22 mouse cellular contexts compared by ENCODE assay signal in genomic region chr3:36530781-36531180, GRCm38 (mm10). TPM values are rescaled to one million over a fixed set of nuclear protein-coding genes. Genes with fewer than 3 reads are reported as not detected.
DNase-seq lines count a peak whose midpoint lies in the region; ATAC-seq and TF ChIP-seq lines count a peak whose summit lies in the region.
"Had no signal": no experiment of that assay in that cellular context is flagged by ENCODE, and none has a peak within 500 bp of the region (broad histone marks: within the 10 kb centered on the region; RNA-seq: fewer than 3 reads in every experiment).

No protein-coding gene starts in this region.

- H3K27me3 ChIP-seq in forebrain, embryonic 16.5 days (replicated peaks; ENCODE audit: control insufficient read depth, insufficient read depth, low read length) = peaks cover 4% of the 10 kb centered on the region; the same call in 1 of the 2 replicates
- H3K27me3 ChIP-seq in forebrain, embryonic 12.5 days = peaks cover 25% of the 10 kb centered on the region; the same call in 1 of the 2 replicates
- no peaks in the 10 kb centered on the region for H3K27me3 ChIP-seq in heart, embryonic 14.5 days (ENCODE audit: control insufficient read depth, insufficient read depth, low read length)
- 0 out of 2 replicates have a peak, but pooled peaks cover 4% of the 10 kb centered on the region for H3K27me3 ChIP-seq in heart, embryonic 11.5 days (ENCODE audit: control insufficient read depth, insufficient read depth, low read length)
- no peaks in the 10 kb centered on the region for H3K27me3 ChIP-seq in lung, embryonic 15.5 days
- H3K27me3 ChIP-seq in lung, postnatal 0 days (replicated peaks; ENCODE audit: insufficient read depth, low read length) = no peaks in the 10 kb centered on the region
- peaks cover 8% of the 10 kb centered on the region; the same call in 1 of the 2 replicates for H3K27me3 ChIP-seq in kidney, embryonic 15.5 days

- H3K9ac ChIP-seq in forebrain, embryonic 16.5 days (replicated peaks; ENCODE audit: low read depth, low read length) = no peak overlapping the region
- no peak overlapping the region for H3K9ac ChIP-seq in forebrain, embryonic 12.5 days
- H3K9ac ChIP-seq in heart, embryonic 14.5 days (ENCODE audit: low read length) = no peak overlapping the region
- H3K9ac ChIP-seq in heart, embryonic 11.5 days (ENCODE audit: low read depth, low read length) = no peak overlapping the region
- no peak overlapping the region for H3K9ac ChIP-seq in lung, embryonic 15.5 days
- no peak overlapping the region for H3K9ac ChIP-seq in lung, postnatal 0 days (replicated peaks; ENCODE audit: low read depth)
- H3K9ac ChIP-seq in kidney, embryonic 15.5 days = no peak overlapping the region
- H3K9ac ChIP-seq: hindbrain, embryonic 12.5 days had no signal

- H3K9me3 ChIP-seq in forebrain, embryonic 16.5 days (ENCODE audit: control insufficient read depth, low read length) = no peaks in the 10 kb centered on the region
- H3K9me3 ChIP-seq in forebrain, embryonic 12.5 days = no peaks in the 10 kb centered on the region
- no peaks in the 10 kb centered on the region for H3K9me3 ChIP-seq in heart, embryonic 14.5 days (ENCODE audit: control insufficient read depth, low read length)
- no peaks in the 10 kb centered on the region for H3K9me3 ChIP-seq in heart, embryonic 11.5 days (replicated peaks; ENCODE audit: control insufficient read depth, low read length)
- H3K9me3 ChIP-seq in lung, embryonic 15.5 days = no peaks in the 10 kb centered on the region
- no peaks in the 10 kb centered on the region for H3K9me3 ChIP-seq in lung, postnatal 0 days (ENCODE audit: low read length)
- no peaks in the 10 kb centered on the region for H3K9me3 ChIP-seq in kidney, embryonic 15.5 days (replicated peaks)
- H3K9me3 ChIP-seq: G1E; heart, embryonic 10.5 days; hindbrain, embryonic 12.5 days; limb, embryonic 10.5 days had no signal

- H3K4me3 ChIP-seq in forebrain, embryonic 16.5 days (replicated peaks; ENCODE audit: low read length) = no peak overlapping the region
- no peak overlapping the region for H3K4me3 ChIP-seq in forebrain, embryonic 12.5 days (replicated peaks)
- no peak overlapping the region for H3K4me3 ChIP-seq in heart, embryonic 14.5 days (ENCODE audit: control insufficient read depth in 1 of 2, insufficient read depth in 1 of 2, low read depth in 1 of 2, low read length in 2 of 2)
- no peak overlapping the region for H3K4me3 ChIP-seq in heart, embryonic 11.5 days (ENCODE audit: low read depth, low read length)
- no peak overlapping the region for H3K4me3 ChIP-seq in lung, embryonic 15.5 days
- H3K4me3 ChIP-seq in lung, postnatal 0 days (ENCODE audit: low read depth, low read length) = no peak overlapping the region
- no peak overlapping the region for H3K4me3 ChIP-seq in kidney, embryonic 15.5 days (replicated peaks)
- H3K4me3 ChIP-seq: heart, embryonic 10.5 days; hindbrain, embryonic 12.5 days; limb, embryonic 10.5 days had no signal

- no peak for TF ChIP-seq EP300 in lung, postnatal 0 days (IDR thresholded peaks at IDR 0.05)

- no peaks in the 10 kb centered on the region for H3K36me3 ChIP-seq in forebrain, embryonic 16.5 days (ENCODE audit: control insufficient read depth, insufficient read depth)
- no peaks in the 10 kb centered on the region for H3K36me3 ChIP-seq in forebrain, embryonic 12.5 days (replicated peaks)
- H3K36me3 ChIP-seq in heart, embryonic 14.5 days (ENCODE audit: control insufficient read depth, insufficient read depth, low read length) = no peaks in the 10 kb centered on the region
- H3K36me3 ChIP-seq in heart, embryonic 11.5 days (ENCODE audit: control insufficient read depth, insufficient read depth, low read length) = no peaks in the 10 kb centered on the region
- H3K36me3 ChIP-seq in lung, embryonic 15.5 days = no peaks in the 10 kb centered on the region
- no peaks in the 10 kb centered on the region for H3K36me3 ChIP-seq in lung, postnatal 0 days (ENCODE audit: insufficient read depth, low read length)
- no peaks in the 10 kb centered on the region for H3K36me3 ChIP-seq in kidney, embryonic 15.5 days
- H3K36me3 ChIP-seq: G1E; heart, embryonic 10.5 days; hindbrain, embryonic 12.5 days; limb, embryonic 10.5 days had no signal

- 78% methylated on average over 5 of the region's 5 CpGs for WGBS in forebrain, embryonic 16.5 days
- 80% methylated on average over 5 of the region's 5 CpGs for WGBS in forebrain, embryonic 12.5 days
- WGBS in heart, embryonic 14.5 days = 35% methylated on average over 5 of the region's 5 CpGs
- 50% methylated on average over 5 of the region's 5 CpGs for WGBS in heart, embryonic 11.5 days (ENCODE audit: insufficient replicate concordance)
- WGBS in lung, embryonic 15.5 days = 58% methylated on average over 5 of the region's 5 CpGs
- 64% methylated on average over 5 of the region's 5 CpGs for WGBS in lung, postnatal 0 days
- WGBS in kidney, embryonic 15.5 days = 77% methylated on average over 5 of the region's 5 CpGs

- no peak for DNase-seq in lung, postnatal 0 days (ENCODE audit: low spot score)
- peak; percentile 66 for DNase-seq in ZHBTc4 (ENCODE audit: low read depth, low spot score)
- DNase-seq: adrenal gland, postnatal 10 days; cerebellum, adult 8-10 months; cerebellum, postnatal 36 days; gastrocnemius, postnatal 25 days; kidney, adult 11 months; spleen, adult 18-20 months had no signal

- no peak for TF ChIP-seq CTCF in lung, postnatal 0 days (IDR thresholded peaks at IDR 0.05)

- ATAC-seq in forebrain, embryonic 16.5 days = peak; percentile 29; the same call in 1 of the 2 replicates
- ATAC-seq in forebrain, embryonic 12.5 days (ENCODE audit: low FRiP score) = no peak
- 0 out of 2 replicates have a peak, but pooled peaks have one; percentile 52 for ATAC-seq in heart, embryonic 14.5 days (ENCODE audit: insufficient number of reproducible peaks, insufficient read depth, low FRiP score, low read depth)
- no peak for ATAC-seq in heart, embryonic 11.5 days (replicated peaks; ENCODE audit: insufficient number of reproducible peaks, low FRiP score, low TSS enrichment)
- ATAC-seq in lung, embryonic 15.5 days (ENCODE audit: borderline replicate concordance, extremely low read depth, low FRiP score, low TSS enrichment) = peak; percentile 12; the same call in 1 of the 2 replicates
- no peak for ATAC-seq in lung, postnatal 0 days
- no peak for ATAC-seq in kidney, embryonic 15.5 days (replicated peaks; ENCODE audit: low FRiP score)

- H3K27ac ChIP-seq in forebrain, embryonic 16.5 days (ENCODE audit: low read length) = no peak overlapping the region
- H3K27ac ChIP-seq in forebrain, embryonic 12.5 days = no peak overlapping the region
- peak overlapping the region; percentile 78 to 82 for H3K27ac ChIP-seq in heart, embryonic 14.5 days (replicated peaks in 1 of 2; ENCODE audit: control insufficient read depth in 1 of 2, insufficient read depth in 1 of 2, low read depth in 2 of 2, low read length in 2 of 2)
- H3K27ac ChIP-seq in heart, embryonic 11.5 days (ENCODE audit: low read depth, low read length) = no peak overlapping the region
- peak overlapping the region; percentile 21 for H3K27ac ChIP-seq in lung, embryonic 15.5 days
- no peak overlapping the region for H3K27ac ChIP-seq in lung, postnatal 0 days (ENCODE audit: low read length)
- no peak overlapping the region for H3K27ac ChIP-seq in kidney, embryonic 15.5 days
- H3K27ac ChIP-seq: heart, embryonic 10.5 days; hindbrain, embryonic 12.5 days; kidney, postnatal 0 days; limb, embryonic 10.5 days had no signal

- peaks cover 17% of the 10 kb centered on the region for H3K4me1 ChIP-seq in forebrain, embryonic 16.5 days (replicated peaks; ENCODE audit: control insufficient read depth, insufficient read depth, low read length)
- peaks cover 10% of the 10 kb centered on the region; the same call in 1 of the 2 replicates for H3K4me1 ChIP-seq in forebrain, embryonic 12.5 days
- H3K4me1 ChIP-seq in heart, embryonic 14.5 days (ENCODE audit: control insufficient read depth in 2 of 2, insufficient read depth in 2 of 2, low read length in 2 of 2) = peaks cover 19 to 29% of the 10 kb centered on the region in 2 experiments
- H3K4me1 ChIP-seq in heart, embryonic 11.5 days (ENCODE audit: control insufficient read depth, insufficient read depth, low read length) = no peaks in the 10 kb centered on the region
- H3K4me1 ChIP-seq in lung, embryonic 15.5 days = peaks cover 30% of the 10 kb centered on the region
- peaks cover 15% of the 10 kb centered on the region; the same call in 1 of the 2 replicates for H3K4me1 ChIP-seq in lung, postnatal 0 days (ENCODE audit: insufficient read depth, low read depth, low read length)
- peaks cover 13% of the 10 kb centered on the region; the same call in 1 of the 2 replicates for H3K4me1 ChIP-seq in kidney, embryonic 15.5 days
- H3K4me1 ChIP-seq: hindbrain, embryonic 12.5 days had no signal

- no peak overlapping the region for H3K4me2 ChIP-seq in forebrain, embryonic 16.5 days (ENCODE audit: low read length)
- no peak overlapping the region for H3K4me2 ChIP-seq in forebrain, embryonic 12.5 days
- H3K4me2 ChIP-seq in heart, embryonic 14.5 days (ENCODE audit: low read length) = peak overlapping the region; percentile 37
- no peak overlapping the region for H3K4me2 ChIP-seq in heart, embryonic 11.5 days
- H3K4me2 ChIP-seq in lung, embryonic 15.5 days = no peak overlapping the region
- H3K4me2 ChIP-seq in lung, postnatal 0 days (replicated peaks; ENCODE audit: low read depth, low read length) = no peak overlapping the region
- no peak overlapping the region for H3K4me2 ChIP-seq in kidney, embryonic 15.5 days
- H3K4me2 ChIP-seq: hindbrain, embryonic 12.5 days had no signal

RNA-seq across cellular contexts. Expression of gene Gm11549, which starts 9.2 kb away (rescaled TPM):
- 0.39 TPM in 2 replicates for polyA plus RNA-seq in forebrain, embryonic 16.5 days (2015; fragmentation: Nextera tagmentation; extraction: Ambion mirVana)
- polyA plus RNA-seq in forebrain, embryonic 12.5 days (2016; fragmentation: Nextera tagmentation; extraction: Ambion mirVana) = 1.1 and 1.4 TPM in 2 replicates
- 0.58 and 0.88 TPM in 2 replicates for polyA plus RNA-seq in heart, embryonic 14.5 days (2014; fragmentation: Nextera tagmentation; extraction: Ambion mirVana)
- polyA plus RNA-seq in heart, embryonic 11.5 days (2014; fragmentation: Nextera tagmentation; extraction: Ambion mirVana) = 0.14 and 0.16 TPM in 2 replicates
- 0.10 and 0.17 TPM in 2 replicates for polyA plus RNA-seq in lung, embryonic 15.5 days (2015; fragmentation: Nextera tagmentation; extraction: Ambion mirVana)
- not detected in 2 replicates for polyA plus RNA-seq in lung, postnatal 0 days (2015; fragmentation: Nextera tagmentation; extraction: Ambion mirVana)
- 0.05 TPM in 2 replicates for polyA plus RNA-seq in kidney, embryonic 15.5 days (2015; fragmentation: Nextera tagmentation; extraction: Ambion mirVana)
- polyA plus RNA-seq: G1E; heart, embryonic 10.5 days; kidney, postnatal 0 days; limb, embryonic 10.5 days; liver, adult 2 months; liver, embryonic 16.5 days had no signal

RNA-seq across cellular contexts. Expression of gene Exosc9, which starts 21.6 kb away (rescaled TPM):
- 86.9 and 91.6 TPM in 2 replicates for polyA plus RNA-seq in forebrain, embryonic 16.5 days (2015; fragmentation: Nextera tagmentation; extraction: Ambion mirVana)
- polyA plus RNA-seq in forebrain, embryonic 12.5 days (2016; fragmentation: Nextera tagmentation; extraction: Ambion mirVana) = 84.2 and 86.1 TPM in 2 replicates
- 50.1 and 50.7 TPM in 2 replicates for polyA plus RNA-seq in heart, embryonic 14.5 days (2014; fragmentation: Nextera tagmentation; extraction: Ambion mirVana)
- polyA plus RNA-seq in heart, embryonic 11.5 days (2014; fragmentation: Nextera tagmentation; extraction: Ambion mirVana) = 56.4 and 58.5 TPM in 2 replicates
- 61.2 and 66.1 TPM in 2 replicates for polyA plus RNA-seq in lung, embryonic 15.5 days (2015; fragmentation: Nextera tagmentation; extraction: Ambion mirVana)
- polyA plus RNA-seq in lung, postnatal 0 days (2015; fragmentation: Nextera tagmentation; extraction: Ambion mirVana) = 31.0 and 32.7 TPM in 2 replicates
- 64.6 and 70.7 TPM in 2 replicates for polyA plus RNA-seq in kidney, embryonic 15.5 days (2015; fragmentation: Nextera tagmentation; extraction: Ambion mirVana)

RNA-seq across cellular contexts. Expression of gene Ccna2, which starts 41.2 kb away (rescaled TPM):
- 75.6 and 94.1 TPM in 2 replicates for polyA plus RNA-seq in forebrain, embryonic 16.5 days (2015; fragmentation: Nextera tagmentation; extraction: Ambion mirVana)
- 244 and 260 TPM in 2 replicates for polyA plus RNA-seq in forebrain, embryonic 12.5 days (2016; fragmentation: Nextera tagmentation; extraction: Ambion mirVana)
- polyA plus RNA-seq in heart, embryonic 14.5 days (2014; fragmentation: Nextera tagmentation; extraction: Ambion mirVana) = 196 and 199 TPM in 2 replicates
- 205 and 212 TPM in 2 replicates for polyA plus RNA-seq in heart, embryonic 11.5 days (2014; fragmentation: Nextera tagmentation; extraction: Ambion mirVana)
- polyA plus RNA-seq in lung, embryonic 15.5 days (2015; fragmentation: Nextera tagmentation; extraction: Ambion mirVana) = 215 and 219 TPM in 2 replicates
- polyA plus RNA-seq in lung, postnatal 0 days (2015; fragmentation: Nextera tagmentation; extraction: Ambion mirVana) = 7.3 and 9.8 TPM in 2 replicates
- 185 and 190 TPM in 2 replicates for polyA plus RNA-seq in kidney, embryonic 15.5 days (2015; fragmentation: Nextera tagmentation; extraction: Ambion mirVana)

RNA-seq across cellular contexts. Expression of gene 1810062G17Rik, which starts 55.0 kb away (rescaled TPM):
- polyA plus RNA-seq in forebrain, embryonic 16.5 days (2015; fragmentation: Nextera tagmentation; extraction: Ambion mirVana) = 0.27 TPM in 1 of 2 replicates, not detected in the other
- 0.45 and 0.57 TPM in 2 replicates for polyA plus RNA-seq in forebrain, embryonic 12.5 days (2016; fragmentation: Nextera tagmentation; extraction: Ambion mirVana)
- polyA plus RNA-seq in heart, embryonic 14.5 days (2014; fragmentation: Nextera tagmentation; extraction: Ambion mirVana) = 1.4 TPM in 2 replicates
- 1.5 TPM in 2 replicates for polyA plus RNA-seq in heart, embryonic 11.5 days (2014; fragmentation: Nextera tagmentation; extraction: Ambion mirVana)
- polyA plus RNA-seq in lung, embryonic 15.5 days (2015; fragmentation: Nextera tagmentation; extraction: Ambion mirVana) = 2.6 and 2.9 TPM in 2 replicates
- 6.9 and 8.0 TPM in 2 replicates for polyA plus RNA-seq in lung, postnatal 0 days (2015; fragmentation: Nextera tagmentation; extraction: Ambion mirVana)
- 1.2 and 1.8 TPM in 2 replicates for polyA plus RNA-seq in kidney, embryonic 15.5 days (2015; fragmentation: Nextera tagmentation; extraction: Ambion mirVana)
- polyA plus RNA-seq: G1E; neural tube, embryonic 11.5 days had no signal

RNA-seq across cellular contexts. Expression of gene Anxa5, which starts 55.1 kb away (rescaled TPM):
- polyA plus RNA-seq in forebrain, embryonic 16.5 days (2015; fragmentation: Nextera tagmentation; extraction: Ambion mirVana) = 54.3 and 72.7 TPM in 2 replicates
- polyA plus RNA-seq in forebrain, embryonic 12.5 days (2016; fragmentation: Nextera tagmentation; extraction: Ambion mirVana) = 67.5 and 75.3 TPM in 2 replicates
- 374 and 393 TPM in 2 replicates for polyA plus RNA-seq in heart, embryonic 14.5 days (2014; fragmentation: Nextera tagmentation; extraction: Ambion mirVana)
- 316 and 392 TPM in 2 replicates for polyA plus RNA-seq in heart, embryonic 11.5 days (2014; fragmentation: Nextera tagmentation; extraction: Ambion mirVana)
- polyA plus RNA-seq in lung, embryonic 15.5 days (2015; fragmentation: Nextera tagmentation; extraction: Ambion mirVana) = 442 and 480 TPM in 2 replicates
- 449 and 491 TPM in 2 replicates for polyA plus RNA-seq in lung, postnatal 0 days (2015; fragmentation: Nextera tagmentation; extraction: Ambion mirVana)
- 289 and 314 TPM in 2 replicates for polyA plus RNA-seq in kidney, embryonic 15.5 days (2015; fragmentation: Nextera tagmentation; extraction: Ambion mirVana)

Comparison
In these comparisons a context has a peak if more than half of its experiments do, and no peak if none do; other contexts are left out.
1. ATAC-seq: peak in forebrain, embryonic 16.5 days (single experiment), heart, embryonic 14.5 days (single experiment) and lung, embryonic 15.5 days (single experiment); none in forebrain, embryonic 12.5 days (single experiment), heart, embryonic 11.5 days (single experiment), lung, postnatal 0 days (single experiment) and kidney, embryonic 15.5 days (single experiment).
2. H3K27ac ChIP-seq: peak in heart, embryonic 14.5 days (2 of 2) and lung, embryonic 15.5 days (single experiment); none in forebrain, embryonic 16.5 days (single experiment), forebrain, embryonic 12.5 days (single experiment), heart, embryonic 11.5 days (single experiment), lung, postnatal 0 days (single experiment) and kidney, embryonic 15.5 days (single experiment).